Comparison of ENCODE assay signal across 19 mouse cellular contexts in genomic region chr5:105824282-105824681, GRCm38 (mm10). TPM values are rescaled to one million over a fixed set of nuclear protein-coding genes. Genes with fewer than 3 reads are reported as not detected.
DNase-seq lines count a peak whose midpoint lies in the region; ATAC-seq lines count a peak whose summit lies in the region.
"Had no signal": no experiment of that assay in that cellular context is flagged by ENCODE, and none has a peak within 500 bp of the region (broad histone marks: within the 10 kb centered on the region; RNA-seq: fewer than 3 reads in every experiment).

No protein-coding gene starts in this region.

- intact Hi-C loops in gastrocnemius, postnatal 14 days (cut with DNase I; ENCODE audit: low total_unique reads), result no loop called here
- intact Hi-C loops in left cerebral cortex, postnatal 36 days (cut with DNase I), result no loop called here

- no peak overlapping the region for H3K4me3 ChIP-seq in liver, embryonic 13.5 days (replicated peaks)
- H3K4me3 ChIP-seq: forebrain, embryonic 15.5 days; heart, embryonic 13.5 days; intestine, embryonic 15.5 days; stomach, embryonic 15.5 days had no signal

- no peaks in the 10 kb centered on the region for H3K9me3 ChIP-seq in liver, embryonic 13.5 days (replicated peaks)
- H3K9me3 ChIP-seq: forebrain, embryonic 15.5 days; heart, embryonic 13.5 days; intestine, embryonic 15.5 days; stomach, embryonic 15.5 days had no signal

- no peaks in the 10 kb centered on the region for H3K27me3 ChIP-seq in liver, embryonic 13.5 days
- H3K27me3 ChIP-seq: forebrain, embryonic 15.5 days; intestine, embryonic 15.5 days; stomach, embryonic 15.5 days had no signal

- DNase-seq in gastrocnemius, adult 18-20 months (ENCODE audit: low spot score), result peak; percentile 36
- DNase-seq in gastrocnemius, postnatal 14 days, result no peak
- DNase-seq in kidney, postnatal 25 days, result peak; percentile 55 to 69
- no peak for DNase-seq in kidney, adult 11 months
- DNase-seq in liver, embryonic 13.5 days, result no peak
- peak; percentile 74 for DNase-seq in lung, postnatal 25 days (ENCODE audit: low spot score)
- no peak for DNase-seq in urinary bladder, adult 18-20 months (ENCODE audit: low spot score in 2 of 2)
- no peak for DNase-seq in left cerebral cortex, postnatal 36 days (ENCODE audit: low spot score in 2 of 2)
- DNase-seq: adrenal gland, adult 8-10 months; cerebellum, adult 11 months; cerebellum, postnatal 36 days; kidney, postnatal 14 days; thymus, adult 2 months had no signal

- H3K36me3 ChIP-seq in liver, embryonic 13.5 days, result no peaks in the 10 kb centered on the region
- H3K36me3 ChIP-seq: forebrain, embryonic 15.5 days; heart, embryonic 13.5 days; intestine, embryonic 15.5 days; stomach, embryonic 15.5 days had no signal

- peaks cover 52% of the 10 kb centered on the region for H3K4me1 ChIP-seq in liver, embryonic 13.5 days (replicated peaks)
- H3K4me1 ChIP-seq: intestine, embryonic 15.5 days had no signal

- no peak for ATAC-seq in liver, embryonic 13.5 days (ENCODE audit: low read depth)

- no peak overlapping the region for H3K27ac ChIP-seq in liver, embryonic 13.5 days
- H3K27ac ChIP-seq: forebrain, embryonic 15.5 days; heart, embryonic 13.5 days; hindbrain, embryonic 14.5 days; intestine, embryonic 15.5 days; liver, embryonic 14.5 days; stomach, embryonic 15.5 days had no signal

- 65% methylated on average over 7 of the region's 7 CpGs for WGBS in liver, embryonic 13.5 days (ENCODE audit: insufficient replicate concordance)

- 0 out of 2 replicates have a peak overlapping the region, but pooled peaks have one; percentile 6 for H3K4me2 ChIP-seq in liver, embryonic 13.5 days
- H3K4me2 ChIP-seq: forebrain, embryonic 15.5 days; heart, embryonic 13.5 days; hindbrain, embryonic 14.5 days; intestine, embryonic 15.5 days; stomach, embryonic 15.5 days had no signal

- no peak overlapping the region for H3K9ac ChIP-seq in liver, embryonic 13.5 days
- H3K9ac ChIP-seq: forebrain, embryonic 15.5 days; heart, embryonic 13.5 days; hindbrain, embryonic 14.5 days; intestine, embryonic 15.5 days; liver, embryonic 14.5 days; stomach, embryonic 15.5 days had no signal

RNA-seq across cellular contexts. Expression of gene Zfp326, which starts 52.1 kb away (rescaled TPM):
- 10 to 100 TPM in 1 of 2 experiments, 1 to 10 TPM in 1; 8.1 to 11.4 TPM for total RNA-seq in gastrocnemius, adult 18-20 months (2021)
- 10 to 100 TPM in 1 of 2 experiments, 1 to 10 TPM in 1; 8.4 to 10.6 TPM for total RNA-seq in gastrocnemius, postnatal 14 days (2021)
- polyA plus RNA-seq in liver, embryonic 13.5 days (2015; fragmentation: Nextera tagmentation; extraction: Ambion mirVana), result 8.5 and 9.9 TPM in 2 replicates
- total RNA-seq in left cerebral cortex, postnatal 36 days (2021), result 10 to 100 TPM; 27.9 to 32.0 TPM

Comparison
In these comparisons a context has a peak if more than half of its experiments do, and no peak if none do; other contexts are left out.
1. DNase-seq: peak in gastrocnemius, adult 18-20 months (single experiment), kidney, postnatal 25 days (2 of 2) and lung, postnatal 25 days (single experiment); none in gastrocnemius, postnatal 14 days (single experiment), kidney, adult 11 months (single experiment), liver, embryonic 13.5 days (single experiment), urinary bladder, adult 18-20 months (0 of 2) and left cerebral cortex, postnatal 36 days (0 of 2).